Mouse (Mus musculus): ENCODE data around the gene Adamts12. TPM values are rescaled to one million over a fixed set of nuclear protein-coding genes. Genes with fewer than 3 reads are reported as not detected.

The Adamts12 gene
- polyA plus RNA-seq, 1 experiment from 2014 or later, result 1.4 TPM

GRCm38 (mm10) chr15:11279273-11280080 is 214.9 kb downstream of the Adamts12 start:
- Histone ChIP-seq H3K9me3 (replicated peaks; ENCODE audit: control insufficient read depth, low read length) (no peaks in the 10 kb centered on the region), H3K36me3 (ENCODE audit: control insufficient read depth, insufficient read depth, low read length) (no peaks in the 10 kb centered on the region), H3K4me3 (ENCODE audit: low read depth, low read length) (no peak overlapping the region), H3K4me2 (no peak overlapping the region), H3K4me1 (ENCODE audit: control insufficient read depth, insufficient read depth, low read length) (no peaks in the 10 kb centered on the region), H3K27ac (ENCODE audit: low read depth, low read length) (no peak overlapping the region), H3K27me3 (ENCODE audit: control insufficient read depth, insufficient read depth, low read length) (no peaks in the 10 kb centered on the region), H3K9ac (ENCODE audit: low read depth, low read length) (no peak overlapping the region)
- 87% methylated on average over 6 of the region's 6 CpGs for WGBS (ENCODE audit: insufficient replicate concordance)
- no peak for ATAC-seq (replicated peaks; ENCODE audit: insufficient number of reproducible peaks, low FRiP score, low TSS enrichment)

GRCm38 (mm10) chr15:11280689-11281264 is 216.2 kb downstream of the Adamts12 start:
- no peak overlapping the region for H3K27ac ChIP-seq (ENCODE audit: low read depth, low read length)
- H3K9me3 ChIP-seq (replicated peaks; ENCODE audit: control insufficient read depth, low read length), result no peaks in the 10 kb centered on the region
- H3K36me3 ChIP-seq (ENCODE audit: control insufficient read depth, insufficient read depth, low read length), result no peaks in the 10 kb centered on the region
- H3K4me2 ChIP-seq, result no peak overlapping the region
- H3K9ac ChIP-seq (ENCODE audit: low read depth, low read length), result no peak overlapping the region
- ATAC-seq (replicated peaks; ENCODE audit: insufficient number of reproducible peaks, low FRiP score, low TSS enrichment), result no peak
- no peak overlapping the region for H3K4me3 ChIP-seq (ENCODE audit: low read depth, low read length)
- WGBS (ENCODE audit: insufficient replicate concordance), result 60% methylated on average over 6 of the region's 6 CpGs
- no peaks in the 10 kb centered on the region for H3K4me1 ChIP-seq (ENCODE audit: control insufficient read depth, insufficient read depth, low read length)
- H3K27me3 ChIP-seq (ENCODE audit: control insufficient read depth, insufficient read depth, low read length), result no peaks in the 10 kb centered on the region

GRCm38 (mm10) chr15:11283171-11283570 is 218.6 kb downstream of the Adamts12 start:
- no peak for ATAC-seq (replicated peaks; ENCODE audit: insufficient number of reproducible peaks, low FRiP score, low TSS enrichment)
- Histone ChIP-seq H3K27ac (ENCODE audit: low read depth, low read length) (no peak overlapping the region), H3K9me3 (replicated peaks; ENCODE audit: control insufficient read depth, low read length) (no peaks in the 10 kb centered on the region), H3K36me3 (ENCODE audit: control insufficient read depth, insufficient read depth, low read length) (no peaks in the 10 kb centered on the region), H3K4me1 (ENCODE audit: control insufficient read depth, insufficient read depth, low read length) (no peaks in the 10 kb centered on the region), H3K9ac (ENCODE audit: low read depth, low read length) (no peak overlapping the region), H3K27me3 (ENCODE audit: control insufficient read depth, insufficient read depth, low read length) (no peaks in the 10 kb centered on the region), H3K4me3 (ENCODE audit: low read depth, low read length) (no peak overlapping the region), H3K4me2 (no peak overlapping the region)

- Histone ChIP-seq H3K4me3 (ENCODE audit: low read depth, low read length) (no peak overlapping the region), H3K27ac (ENCODE audit: low read depth, low read length) (no peak overlapping the region), H3K9ac (ENCODE audit: low read depth, low read length) (no peak overlapping the region), H3K4me1 (ENCODE audit: control insufficient read depth, insufficient read depth, low read length) (no peaks in the 10 kb centered on the region), H3K4me2 (no peak overlapping the region), H3K9me3 (replicated peaks; ENCODE audit: control insufficient read depth, low read length) (no peaks in the 10 kb centered on the region), H3K36me3 (ENCODE audit: control insufficient read depth, insufficient read depth, low read length) (no peaks in the 10 kb centered on the region), H3K27me3 (ENCODE audit: control insufficient read depth, insufficient read depth, low read length) (no peaks in the 10 kb centered on the region)
- WGBS (ENCODE audit: insufficient replicate concordance), result 88% methylated on average over 3 of the region's 3 CpGs
- ATAC-seq (replicated peaks; ENCODE audit: insufficient number of reproducible peaks, low FRiP score, low TSS enrichment), result no peak
These were observed 223.2 kb downstream of the Adamts12 start for GRCm38 (mm10) chr15:11287780-11288179.

- Histone ChIP-seq H3K4me3 (ENCODE audit: low read depth, low read length) (no peak overlapping the region), H3K4me2 (no peak overlapping the region), H3K9ac (ENCODE audit: low read depth, low read length) (no peak overlapping the region), H3K36me3 (ENCODE audit: control insufficient read depth, insufficient read depth, low read length) (no peaks in the 10 kb centered on the region), H3K27ac (ENCODE audit: low read depth, low read length) (no peak overlapping the region), H3K4me1 (ENCODE audit: control insufficient read depth, insufficient read depth, low read length) (no peaks in the 10 kb centered on the region), H3K27me3 (ENCODE audit: control insufficient read depth, insufficient read depth, low read length) (no peaks in the 10 kb centered on the region), H3K9me3 (replicated peaks; ENCODE audit: control insufficient read depth, low read length) (no peaks in the 10 kb centered on the region)
- ATAC-seq (replicated peaks; ENCODE audit: insufficient number of reproducible peaks, low FRiP score, low TSS enrichment), result no peak
- WGBS (ENCODE audit: insufficient replicate concordance), result 76% methylated on average over 5 of the region's 5 CpGs
These were observed 227.7 kb downstream of the Adamts12 start for GRCm38 (mm10) chr15:11292246-11292645.

- Histone ChIP-seq H3K4me3 (ENCODE audit: low read depth, low read length) (no peak overlapping the region), H3K9me3 (replicated peaks; ENCODE audit: control insufficient read depth, low read length) (no peaks in the 10 kb centered on the region), H3K27ac (ENCODE audit: low read depth, low read length) (no peak overlapping the region), H3K4me1 (ENCODE audit: control insufficient read depth, insufficient read depth, low read length) (no peaks in the 10 kb centered on the region), H3K4me2 (no peak overlapping the region), H3K36me3 (ENCODE audit: control insufficient read depth, insufficient read depth, low read length) (no peaks in the 10 kb centered on the region), H3K27me3 (ENCODE audit: control insufficient read depth, insufficient read depth, low read length) (no peaks in the 10 kb centered on the region), H3K9ac (ENCODE audit: low read depth, low read length) (no peak overlapping the region)
- WGBS (ENCODE audit: insufficient replicate concordance), result 72% methylated on average over 6 of the region's 6 CpGs
- no peak for ATAC-seq (replicated peaks; ENCODE audit: insufficient number of reproducible peaks, low FRiP score, low TSS enrichment)
These were observed 230.4 kb downstream of the Adamts12 start for GRCm38 (mm10) chr15:11295016-11295415.

GRCm38 (mm10) chr15:11297960-11298359 is 233.4 kb downstream of the Adamts12 start:
- 89% methylated on average over 4 of the region's 4 CpGs for WGBS (ENCODE audit: insufficient replicate concordance)
- Histone ChIP-seq H3K4me2 (no peak overlapping the region), H3K27ac (ENCODE audit: low read depth, low read length) (no peak overlapping the region), H3K9ac (ENCODE audit: low read depth, low read length) (no peak overlapping the region), H3K9me3 (replicated peaks; ENCODE audit: control insufficient read depth, low read length) (no peaks in the 10 kb centered on the region), H3K4me1 (ENCODE audit: control insufficient read depth, insufficient read depth, low read length) (no peaks in the 10 kb centered on the region), H3K27me3 (ENCODE audit: control insufficient read depth, insufficient read depth, low read length) (no peaks in the 10 kb centered on the region), H3K36me3 (ENCODE audit: control insufficient read depth, insufficient read depth, low read length) (no peaks in the 10 kb centered on the region), H3K4me3 (ENCODE audit: low read depth, low read length) (no peak overlapping the region)
- no peak for ATAC-seq (replicated peaks; ENCODE audit: insufficient number of reproducible peaks, low FRiP score, low TSS enrichment)

- Histone ChIP-seq H3K27ac (ENCODE audit: low read depth, low read length) (no peak overlapping the region), H3K27me3 (ENCODE audit: control insufficient read depth, insufficient read depth, low read length) (no peaks in the 10 kb centered on the region), H3K4me3 (ENCODE audit: low read depth, low read length) (no peak overlapping the region), H3K4me1 (ENCODE audit: control insufficient read depth, insufficient read depth, low read length) (no peaks in the 10 kb centered on the region), H3K9me3 (replicated peaks; ENCODE audit: control insufficient read depth, low read length) (no peaks in the 10 kb centered on the region), H3K9ac (ENCODE audit: low read depth, low read length) (no peak overlapping the region), H3K4me2 (no peak overlapping the region), H3K36me3 (ENCODE audit: control insufficient read depth, insufficient read depth, low read length) (no peaks in the 10 kb centered on the region)
- 27% methylated on average over 3 of the region's 3 CpGs for WGBS (ENCODE audit: insufficient replicate concordance)
- ATAC-seq (replicated peaks; ENCODE audit: insufficient number of reproducible peaks, low FRiP score, low TSS enrichment), result no peak
These were observed 252.5 kb downstream of the Adamts12 start for GRCm38 (mm10) chr15:11317077-11317476.

- 24% methylated on average over 8 of the region's 8 CpGs for WGBS (ENCODE audit: insufficient replicate concordance)
- H3K9ac ChIP-seq (ENCODE audit: low read depth, low read length), result no peak overlapping the region
- H3K4me1 ChIP-seq (ENCODE audit: control insufficient read depth, insufficient read depth, low read length), result no peaks in the 10 kb centered on the region
- no peak overlapping the region for H3K4me2 ChIP-seq
- no peaks in the 10 kb centered on the region for H3K9me3 ChIP-seq (replicated peaks; ENCODE audit: control insufficient read depth, low read length)
- ATAC-seq (replicated peaks; ENCODE audit: insufficient number of reproducible peaks, low FRiP score, low TSS enrichment), result no peak
- H3K36me3 ChIP-seq (ENCODE audit: control insufficient read depth, insufficient read depth, low read length), result no peaks in the 10 kb centered on the region
- H3K27me3 ChIP-seq (ENCODE audit: control insufficient read depth, insufficient read depth, low read length), result no peaks in the 10 kb centered on the region
- no peak overlapping the region for H3K4me3 ChIP-seq (ENCODE audit: low read depth, low read length)
- H3K27ac ChIP-seq (ENCODE audit: low read depth, low read length), result no peak overlapping the region
These were observed 255.9 kb downstream of the Adamts12 start for GRCm38 (mm10) chr15:11320481-11320880.

All from heart, embryonic 11.5 days (tissue).